Mouse (Mus musculus) E14TG2a.4 (cell line): ENCODE measurements around the gene Tekt1.
A peak's percentile ranks its signal among the peaks of the same experiment; 100 is the strongest.

Experiments used
- H3K27me3 ChIP-seq: 2 replicates; pipeline ENCODE4 v1.6.1; 2014; ENCODE audit warnings: low read length, control low read depth; ENCODE audit not compliant: insufficient read depth
- H3K36me3 ChIP-seq: 2 replicates; pipeline ENCODE4 v1.6.1; 2014; ENCODE audit warnings: low read length, control low read depth; ENCODE audit not compliant: insufficient read depth
- H3K4me1 ChIP-seq: replicated peaks from 2 replicates; pipeline ENCODE4 v1.6.1; 2014; ENCODE audit warnings: low read depth, low read length, control low read depth
- H3K4me3 ChIP-seq: replicated peaks from 2 replicates; pipeline ENCODE4 v1.5.1; 2014; ENCODE audit warnings: mild to moderate bottlenecking, low read length
- H3K9me3 ChIP-seq: 2 replicates; pipeline ENCODE4 v1.6.1; 2014; ENCODE audit warnings: low read length, control low read depth
- CTCF ChIP-seq: conservative IDR thresholded peaks from 2 replicates; pipeline ENCODE4 v1.5.1; 2014; ENCODE audit warnings: low read length
- NANOG ChIP-seq: IDR thresholded peaks from 2 replicates; pipeline ENCODE4 v1.6.1; 2014; ENCODE audit warnings: borderline replicate concordance, low read length, mixed read lengths
- POU5F1 ChIP-seq: IDR thresholded peaks from 2 replicates; pipeline ENCODE4 v1.6.1; 2014; ENCODE audit warnings: low read length, borderline replicate concordance

Gene Tekt1

GRCm38 (mm10) chr11:72406079-72406675 is 43.9 kb upstream of the Tekt1 start:
- Histone ChIP-seq H3K4me3 (peak overlapping the region; percentile 37; the same call in 1 of the 2 replicates), H3K9me3 (no peaks in the 10 kb centered on the region), H3K36me3 (peaks cover 51% of the 10 kb centered on the region), H3K27me3 (no peaks in the 10 kb centered on the region), H3K4me1 (peaks cover 89% of the 10 kb centered on the region)
- no peak for TF ChIP-seq CTCF
- no peak for TF ChIP-seq NANOG
- TF ChIP-seq POU5F1 = no peak

GRCm38 (mm10) chr11:72405532-72405931 is 43.3 kb upstream of the Tekt1 start:
- Histone ChIP-seq H3K36me3 (peaks cover 57% of the 10 kb centered on the region), H3K4me1 (peaks cover 95% of the 10 kb centered on the region), H3K9me3 (no peaks in the 10 kb centered on the region), H3K27me3 (no peaks in the 10 kb centered on the region), H3K4me3 (peak overlapping the region; percentile 32; the same call in 1 of the 2 replicates)
- TF ChIP-seq POU5F1 (no peak), CTCF (no peak), NANOG (no peak)

- H3K4me3 ChIP-seq = peak overlapping the region; percentile 50
- H3K27me3 ChIP-seq = no peaks in the 10 kb centered on the region
- H3K9me3 ChIP-seq = no peaks in the 10 kb centered on the region
- TF ChIP-seq POU5F1 (no peak), CTCF (no peak), NANOG (no peak)
- peaks cover 98% of the 10 kb centered on the region for H3K4me1 ChIP-seq
- peaks cover 80% of the 10 kb centered on the region for H3K36me3 ChIP-seq
These were observed 40.7 kb upstream of the Tekt1 start for GRCm38 (mm10) chr11:72402969-72403368.

GRCm38 (mm10) chr11:72402017-72402416 is 39.8 kb upstream of the Tekt1 start:
- no peaks in the 10 kb centered on the region for H3K9me3 ChIP-seq
- peaks cover 98% of the 10 kb centered on the region for H3K4me1 ChIP-seq
- peak overlapping the region; percentile 50 for H3K4me3 ChIP-seq
- H3K36me3 ChIP-seq = peaks cover 88% of the 10 kb centered on the region
- TF ChIP-seq CTCF = no peak
- no peak for TF ChIP-seq POU5F1
- no peaks in the 10 kb centered on the region for H3K27me3 ChIP-seq

- peaks cover 93% of the 10 kb centered on the region for H3K36me3 ChIP-seq
- H3K9me3 ChIP-seq = no peaks in the 10 kb centered on the region
- TF ChIP-seq CTCF = no peak
- no peak for TF ChIP-seq POU5F1
- TF ChIP-seq NANOG = no peak
These were observed 38.8 kb upstream of the Tekt1 start for GRCm38 (mm10) chr11:72401068-72401467.

GRCm38 (mm10) chr11:72397811-72398525 is 35.7 kb upstream of the Tekt1 start:
- H3K4me1 ChIP-seq = peaks cover 93% of the 10 kb centered on the region

More at GRCm38 (mm10) chr11:72401068-72401467, 38.8 kb upstream of the Tekt1 start:
- no peaks in the 10 kb centered on the region for H3K27me3 ChIP-seq
- peak overlapping the region; percentile 50 for H3K4me3 ChIP-seq
- H3K4me1 ChIP-seq = peaks cover 98% of the 10 kb centered on the region

GRCm38 (mm10) chr11:72397072-72397471 is 34.8 kb upstream of the Tekt1 start:
- no peak for TF ChIP-seq NANOG
- TF ChIP-seq POU5F1 = no peak
- TF ChIP-seq CTCF = no peak
- no peaks in the 10 kb centered on the region for H3K27me3 ChIP-seq
- H3K9me3 ChIP-seq = no peaks in the 10 kb centered on the region
- peaks cover 84% of the 10 kb centered on the region for H3K4me1 ChIP-seq
- peaks cover 94% of the 10 kb centered on the region for H3K36me3 ChIP-seq
- no peak overlapping the region; the same call in 1 of the 2 replicates for H3K4me3 ChIP-seq

More at GRCm38 (mm10) chr11:72397811-72398525, 35.7 kb upstream of the Tekt1 start:
- Histone ChIP-seq H3K9me3 (no peaks in the 10 kb centered on the region), H3K4me3 (no peak overlapping the region), H3K36me3 (peaks cover 96% of the 10 kb centered on the region), H3K27me3 (no peaks in the 10 kb centered on the region)
- TF ChIP-seq NANOG (no peak), POU5F1 (no peak)

- Histone ChIP-seq H3K36me3 (peaks cover 94% of the 10 kb centered on the region), H3K4me3 (no peak overlapping the region), H3K27me3 (no peaks in the 10 kb centered on the region), H3K4me1 (peaks cover 81% of the 10 kb centered on the region), H3K9me3 (no peaks in the 10 kb centered on the region)
- no peak for TF ChIP-seq NANOG
- no peak for TF ChIP-seq CTCF
- TF ChIP-seq POU5F1 = no peak
These were observed 34.4 kb upstream of the Tekt1 start for GRCm38 (mm10) chr11:72396621-72397020.
